Mouse (Mus musculus) C2C12 (cell line): ENCODE data around the gene Smg6.

Experiments
- CEBPB ChIP-seq: IDR thresholded peaks from one replicate; pipeline ENCODE4 v1.6.1; 2011; ENCODE audit warnings: low read depth, mild to moderate bottlenecking, control low read depth, moderate library complexity
- CTCF ChIP-seq: IDR thresholded peaks from one replicate; pipeline ENCODE4 v1.5.1; 2011; ENCODE audit not compliant: control insufficient read depth, insufficient read depth, insufficient read length
- FOSL1 ChIP-seq: IDR thresholded peaks from one replicate; pipeline ENCODE4 v1.8.0; 2011; ENCODE audit warnings: mild to moderate bottlenecking, low read length; ENCODE audit not compliant: poor library complexity, insufficient read depth, severe bottlenecking
- MAX ChIP-seq: IDR thresholded peaks from one replicate; pipeline ENCODE4 v1.6.1; 2011; ENCODE audit warnings: mild to moderate bottlenecking, control low read depth
- MYOD1 ChIP-seq: IDR thresholded peaks from one replicate; pipeline ENCODE4 v1.6.1; 2011; ENCODE audit warnings: low read depth; ENCODE audit not compliant: control insufficient read depth, insufficient read length
- MYOG ChIP-seq: IDR thresholded peaks from one replicate; pipeline ENCODE4 v1.6.1; 2011; ENCODE audit not compliant: control insufficient read depth, insufficient read length; ENCODE audit errors: extremely low read depth
- USF1 ChIP-seq: IDR thresholded peaks from one replicate; pipeline ENCODE4 v1.6.1; 2011; ENCODE audit warnings: low read depth, mild to moderate bottlenecking, control low read depth, moderate library complexity

GRCm38 (mm10) chr11:74926388-74927005 is 874 bp downstream of the Smg6 start:
- no peak for TF ChIP-seq MAX
- TF ChIP-seq MYOG = no peak
- no peak for TF ChIP-seq CTCF
- TF ChIP-seq USF1 = no peak
- no peak for TF ChIP-seq CEBPB
- TF ChIP-seq MYOD1 = no peak
- no peak for TF ChIP-seq FOSL1
